Mouse (Mus musculus) urinary bladder, postnatal 10 days (tissue): Measurements from ENCODE around the gene Ifna16.

Source experiments
- DNase-seq: peaks from one replicate; pipeline ENCODE4 v3.0.0; 2022; ENCODE audit warnings: low spot score

Ifna16 gene

GRCm38 (mm10) chr4:88676824-88677223 lies at the start of gene Ifna16:
Gene Ifna16, minus strand, starts transcription at chr4:88676924.
- DNase-seq = no peak

DNA sequence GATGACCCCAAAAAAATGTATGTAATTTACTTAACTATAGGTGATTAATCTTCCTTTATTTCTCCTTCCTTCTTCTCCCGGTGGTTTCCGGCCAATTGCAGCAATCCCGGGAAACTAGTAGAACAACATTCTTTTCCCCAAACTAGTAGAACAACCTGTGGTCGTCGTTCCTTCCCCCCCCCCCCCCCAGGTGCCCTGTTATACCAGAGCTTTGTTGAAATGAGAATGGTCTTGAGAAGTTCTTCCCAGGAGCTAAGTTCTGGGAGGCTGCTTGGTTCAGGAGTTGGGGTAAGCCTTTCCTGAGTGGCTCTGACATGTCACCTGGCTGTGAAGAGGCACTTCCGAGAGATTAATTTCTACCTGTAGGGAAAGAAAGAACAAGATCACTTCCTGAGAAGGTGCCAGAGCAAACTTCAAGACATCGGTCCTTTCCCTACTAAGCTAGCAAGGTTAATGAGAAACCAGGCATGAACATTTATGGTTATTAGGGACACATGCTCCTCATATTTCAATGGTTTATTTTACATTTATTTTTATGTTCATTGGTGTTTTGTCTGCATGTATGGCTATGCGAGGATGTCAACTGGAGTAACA lies 46.9 kb upstream of the Ifna16 start:
- no peak for DNase-seq

DNA sequence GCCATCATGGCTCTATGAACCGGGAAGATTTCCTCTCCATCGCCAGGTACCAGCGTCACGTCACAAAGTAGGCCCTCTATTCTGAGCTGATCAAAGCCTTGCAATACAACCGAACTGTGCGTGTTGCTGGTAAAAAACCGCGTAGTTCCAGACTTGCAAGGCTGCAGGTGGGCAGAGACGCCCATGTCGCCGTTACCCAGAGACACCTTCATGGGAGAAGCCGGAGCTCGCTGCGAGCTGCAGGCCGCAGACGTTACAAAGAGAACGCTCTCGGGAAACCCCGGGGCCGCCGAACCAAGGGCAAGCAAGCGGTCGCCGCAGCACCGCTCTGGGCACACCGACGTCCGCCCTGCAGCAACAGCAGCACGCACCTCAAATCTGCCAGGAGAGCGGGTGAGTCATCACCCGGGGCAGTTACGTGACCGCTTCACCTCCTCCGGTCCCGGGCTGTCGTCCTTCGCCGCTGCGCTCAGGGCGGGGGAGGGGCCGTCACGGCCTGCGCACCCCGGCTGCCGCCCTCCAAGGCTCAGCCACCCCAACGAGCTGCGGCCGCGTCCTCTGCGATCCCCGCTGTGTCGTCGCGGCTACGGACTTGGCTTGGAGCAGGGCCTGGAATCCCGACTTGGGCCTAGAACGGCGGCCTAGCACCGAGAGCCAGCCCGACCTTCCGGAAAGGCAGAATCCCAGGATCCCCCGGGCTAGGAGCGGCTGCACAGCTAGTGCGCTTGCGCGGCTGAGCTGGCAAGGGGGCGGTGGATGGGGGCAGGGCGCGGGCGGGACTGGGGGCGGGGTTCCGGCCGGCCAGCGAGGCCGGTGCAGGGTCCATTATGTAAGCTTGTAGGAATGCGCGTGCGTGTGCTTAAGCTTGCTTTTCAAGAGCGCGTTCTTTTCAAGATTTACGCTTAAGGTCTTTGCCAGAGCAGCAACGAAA lies 45.3 kb upstream of the Ifna16 start, which contains the start of the genes Gm26566 and Klhl9:
TSS of gene Gm26566 (plus strand) at position 15 of the 931 bp plus-strand sequence.
TSS of gene Klhl9 (minus strand) at position 675 of the 931 bp plus-strand sequence.
- DNase-seq = peak; percentile 79

GRCm38 (mm10) chr4:88718715-88719114 lies 42.0 kb upstream of the Ifna16 start:
- DNase-seq = no peak

DNA sequence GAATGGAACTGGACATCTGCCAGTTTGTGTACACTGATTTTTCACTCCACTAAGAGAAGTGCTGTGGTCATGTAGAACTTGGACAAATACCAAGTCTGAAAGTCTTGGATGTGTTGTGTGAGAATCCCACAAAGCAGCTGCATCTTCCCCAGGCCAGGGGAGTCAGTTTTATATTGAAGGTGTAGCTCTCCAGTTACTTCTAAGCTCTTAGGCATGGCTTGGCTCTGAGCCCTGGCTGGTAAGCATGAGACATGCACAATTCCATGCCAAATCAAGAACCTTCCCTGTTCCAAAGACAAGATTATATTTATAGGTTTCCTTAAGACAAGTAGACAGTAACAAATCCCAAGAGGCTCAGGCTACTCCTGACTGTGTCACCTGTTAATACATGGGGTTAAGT lies 38.3 kb upstream of the Ifna16 start:
- DNase-seq = no peak

DNA sequence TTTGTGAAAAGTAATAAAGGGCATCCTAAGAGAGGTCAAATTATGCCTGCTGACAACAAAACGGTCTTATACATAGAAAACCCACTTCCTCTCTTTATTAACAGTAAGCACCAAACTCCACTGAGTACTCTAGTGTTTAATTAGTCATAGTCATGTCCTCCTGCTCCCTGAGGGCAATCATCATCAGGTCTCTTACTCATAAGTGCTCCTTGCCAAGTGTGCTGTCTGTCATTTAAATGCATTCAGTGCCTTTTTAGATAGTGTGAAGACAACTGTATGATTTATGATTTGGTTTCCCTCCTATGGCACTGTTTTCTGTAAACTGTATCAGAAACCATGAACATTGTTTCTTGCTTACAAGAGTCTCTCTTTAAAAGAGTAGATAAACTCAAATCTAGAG lies 37.6 kb upstream of the Ifna16 start:
- DNase-seq = no peak

GRCm38 (mm10) chr4:88707128-88707826 lies 30.6 kb upstream of the Ifna16 start:
- no peak for DNase-seq

DNA sequence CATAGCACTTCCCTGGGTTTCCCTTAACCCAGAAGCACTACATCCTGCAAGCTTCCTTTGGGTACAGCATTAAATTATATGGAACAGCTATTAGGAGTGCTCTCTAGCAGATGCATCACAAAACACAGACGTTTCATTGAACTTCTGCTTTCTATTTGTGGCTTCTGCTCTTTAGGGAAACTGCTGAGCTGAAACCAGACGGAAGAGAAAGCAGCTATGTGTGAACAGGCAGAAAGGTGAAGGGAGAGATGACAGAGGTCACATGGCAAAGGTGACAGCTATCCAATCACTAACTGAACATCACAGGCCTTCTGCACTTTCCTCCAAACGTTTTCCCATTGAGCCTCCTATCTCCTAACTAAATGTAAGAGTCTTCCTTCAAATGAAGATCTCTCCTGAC lies 29.2 kb upstream of the Ifna16 start:
- DNase-seq = no peak

- DNase-seq = no peak
Observed at GRCm38 (mm10) chr4:88699301-88699700, 22.6 kb upstream of the Ifna16 start.

DNA sequence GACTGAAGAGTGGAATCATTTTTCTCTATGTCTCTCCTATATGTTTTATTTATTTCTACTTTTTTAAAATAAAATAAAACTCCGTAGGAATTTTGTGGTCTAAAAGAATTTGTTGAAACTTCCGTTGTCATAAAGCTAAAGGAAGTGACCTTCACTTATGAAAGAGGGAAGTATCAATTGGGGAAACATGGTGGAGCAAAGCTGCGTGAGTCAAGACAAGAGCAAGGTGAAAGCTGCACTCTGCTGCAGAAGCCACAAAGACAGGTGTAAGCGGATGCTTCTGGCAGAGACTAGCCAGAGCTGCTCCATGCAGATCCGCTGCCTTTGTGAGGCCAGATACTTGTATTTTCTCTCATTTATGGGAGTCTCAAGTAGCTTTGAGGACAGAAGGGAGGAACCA lies 22.1 kb upstream of the Ifna16 start:
- DNase-seq = no peak

- DNase-seq = no peak
Observed at GRCm38 (mm10) chr4:88697753-88698152, 21.0 kb upstream of the Ifna16 start.

DNA sequence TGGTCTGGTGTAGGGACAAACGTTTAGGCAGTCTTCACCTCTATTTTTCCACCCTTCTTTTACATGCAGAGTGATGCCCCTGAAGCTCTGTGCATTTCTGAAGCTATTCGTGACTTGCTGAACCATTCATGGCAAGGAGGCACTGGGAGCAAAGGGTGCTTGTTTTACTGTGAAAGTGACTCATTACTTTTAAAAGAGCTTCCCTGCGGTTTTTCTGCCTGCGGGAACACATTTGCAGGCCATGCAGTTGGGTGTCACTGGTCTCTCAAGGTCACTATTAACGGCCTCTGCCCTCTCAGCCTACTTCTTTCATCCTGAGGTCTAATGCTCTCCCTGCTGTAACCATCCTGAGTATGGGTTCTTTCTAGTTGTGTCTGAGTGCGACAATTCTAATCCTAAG lies 20.4 kb upstream of the Ifna16 start:
- DNase-seq = no peak

DNA sequence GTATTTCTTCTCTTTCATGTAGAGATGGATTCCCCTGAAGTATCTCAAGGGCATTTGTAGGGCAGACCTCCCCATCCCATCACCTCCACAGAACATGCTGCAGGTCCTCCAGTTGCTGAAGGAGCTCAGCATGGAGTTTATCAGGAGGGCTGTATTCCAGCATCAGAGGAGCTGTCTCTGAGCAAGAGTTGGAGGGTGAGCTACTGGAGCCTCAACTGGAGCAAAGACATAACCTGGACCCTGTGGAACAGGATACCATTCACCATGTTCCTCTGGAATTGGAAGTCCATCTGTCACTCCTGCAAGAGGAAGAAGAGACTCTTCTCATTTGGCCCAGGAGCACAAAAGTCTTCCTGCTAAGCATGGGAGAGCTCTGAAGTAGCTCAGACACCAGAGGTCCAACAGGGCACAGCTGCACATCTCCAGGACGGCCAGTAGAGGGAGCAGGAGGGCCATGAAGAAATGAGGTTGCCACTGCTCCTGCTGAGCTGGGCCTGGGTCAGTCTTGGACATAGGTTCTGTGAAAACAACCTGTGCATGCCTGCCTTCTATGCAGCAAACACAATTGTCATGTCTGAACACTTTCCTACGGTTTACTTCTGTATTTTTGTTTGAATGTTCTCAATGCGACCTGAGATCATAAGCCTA lies 19.6 kb upstream of the Ifna16 start:
- peak; percentile 23 for DNase-seq

GRCm38 (mm10) chr4:88693392-88693791 lies 16.7 kb upstream of the Ifna16 start:
- no peak for DNase-seq

DNA sequence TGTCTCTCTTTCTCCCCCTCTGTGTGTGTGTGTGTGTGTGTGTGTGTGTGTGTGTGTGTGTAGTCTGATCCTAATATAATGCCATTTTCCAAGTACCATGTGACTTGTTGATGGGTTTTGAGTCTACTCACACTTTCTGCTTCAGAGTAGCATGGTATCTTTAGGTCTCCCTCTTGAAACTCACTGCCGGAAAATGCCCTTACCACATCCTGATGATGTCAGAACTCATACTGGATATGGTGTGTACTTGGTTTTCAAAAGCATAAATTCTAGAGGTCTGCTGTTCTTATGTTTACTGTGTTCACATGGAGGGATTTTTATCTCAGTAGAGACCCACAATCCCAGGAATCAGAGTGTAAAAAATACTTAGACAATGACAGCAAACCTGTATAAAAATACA lies 15.8 kb upstream of the Ifna16 start:
- DNase-seq = no peak

DNA sequence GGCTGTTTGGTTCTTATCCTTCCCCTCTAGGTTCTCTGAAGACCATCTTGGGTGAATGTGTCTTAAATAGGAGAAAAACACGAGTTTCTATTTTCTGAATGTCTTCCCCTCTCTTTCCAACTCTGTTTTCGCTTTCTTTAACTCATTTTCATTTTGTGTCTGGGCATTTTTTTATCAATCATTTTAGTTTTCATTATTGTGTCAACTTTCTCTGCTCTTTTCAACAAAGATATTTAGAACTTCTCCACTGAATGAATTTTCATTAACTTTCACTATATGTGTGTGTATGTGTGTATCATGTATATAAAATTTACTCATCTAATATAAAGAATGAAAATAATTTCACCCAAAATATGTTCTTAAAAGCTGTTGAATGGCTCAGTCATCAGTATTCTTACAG lies 14.5 kb upstream of the Ifna16 start, which contains the start of gene Ifnab:
TSS of gene Ifnab (minus strand) at position 101 of the 400 bp plus-strand sequence.
- DNase-seq = no peak

- DNase-seq = no peak
Observed at GRCm38 (mm10) chr4:88683812-88684211, 7.1 kb upstream of the Ifna16 start, which contains the start of gene Ifna2. Gene Ifna2, minus strand, starts transcription at chr4:88683912.

- no peak for DNase-seq
Observed at GRCm38 (mm10) chr4:88681353-88681752, 4.6 kb upstream of the Ifna16 start.

DNA sequence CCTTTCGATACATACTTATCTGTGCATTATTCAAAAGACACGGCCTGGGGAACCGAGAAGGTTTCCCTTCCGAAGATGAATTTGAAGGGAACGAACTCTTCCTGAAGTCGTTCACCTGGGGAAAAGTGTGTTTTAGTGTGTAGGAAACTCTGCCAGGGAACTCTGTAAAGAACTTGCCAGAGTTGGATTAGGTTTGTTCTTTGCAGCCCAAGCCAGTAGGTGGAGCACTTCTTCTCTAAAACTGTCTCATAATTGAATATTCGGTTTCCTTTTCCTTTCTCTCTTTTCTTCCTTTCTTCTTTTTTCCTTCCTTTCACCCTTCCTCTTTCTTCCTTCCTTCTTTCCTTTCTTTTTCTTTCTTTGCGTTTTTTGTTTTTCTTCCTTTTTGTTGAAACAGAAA lies 3.6 kb upstream of the Ifna16 start:
- no peak for DNase-seq

DNA sequence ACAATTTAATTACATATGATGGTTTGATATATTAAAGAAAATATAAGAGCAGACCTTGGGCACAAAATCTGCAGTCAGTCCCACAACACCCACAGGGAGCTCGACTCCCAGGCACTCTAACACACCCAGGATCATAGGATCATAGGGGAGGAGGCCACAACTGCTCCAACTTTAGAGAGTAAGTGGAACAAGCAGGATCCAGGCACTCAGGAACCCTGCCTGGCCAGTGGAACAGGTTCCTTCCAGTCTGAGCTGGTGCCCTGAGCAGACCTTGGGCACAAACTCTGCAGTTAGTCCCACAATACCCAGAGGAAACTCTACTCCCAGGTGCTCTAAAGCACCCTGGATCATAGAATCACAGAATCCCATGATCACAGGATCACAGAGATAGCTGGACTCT lies 21.3 kb downstream of the Ifna16 start:
- no peak for DNase-seq

- DNase-seq = no peak
Observed at GRCm38 (mm10) chr4:88653644-88654043, 23.1 kb downstream of the Ifna16 start.

- DNase-seq = no peak
Observed at GRCm38 (mm10) chr4:88644359-88644758, 32.4 kb downstream of the Ifna16 start, which contains the start of gene Ifna13. Gene Ifna13, minus strand, starts transcription at chr4:88644459.
